Mouse (Mus musculus): ENCODE measurements around the gene Klhl20.
"Not testable (repeated sequence)": the region's sequence is repeated elsewhere in the genome, so short reads cannot be mapped to it uniquely, and the experiment has no call there.

Gene Klhl20

DNA sequence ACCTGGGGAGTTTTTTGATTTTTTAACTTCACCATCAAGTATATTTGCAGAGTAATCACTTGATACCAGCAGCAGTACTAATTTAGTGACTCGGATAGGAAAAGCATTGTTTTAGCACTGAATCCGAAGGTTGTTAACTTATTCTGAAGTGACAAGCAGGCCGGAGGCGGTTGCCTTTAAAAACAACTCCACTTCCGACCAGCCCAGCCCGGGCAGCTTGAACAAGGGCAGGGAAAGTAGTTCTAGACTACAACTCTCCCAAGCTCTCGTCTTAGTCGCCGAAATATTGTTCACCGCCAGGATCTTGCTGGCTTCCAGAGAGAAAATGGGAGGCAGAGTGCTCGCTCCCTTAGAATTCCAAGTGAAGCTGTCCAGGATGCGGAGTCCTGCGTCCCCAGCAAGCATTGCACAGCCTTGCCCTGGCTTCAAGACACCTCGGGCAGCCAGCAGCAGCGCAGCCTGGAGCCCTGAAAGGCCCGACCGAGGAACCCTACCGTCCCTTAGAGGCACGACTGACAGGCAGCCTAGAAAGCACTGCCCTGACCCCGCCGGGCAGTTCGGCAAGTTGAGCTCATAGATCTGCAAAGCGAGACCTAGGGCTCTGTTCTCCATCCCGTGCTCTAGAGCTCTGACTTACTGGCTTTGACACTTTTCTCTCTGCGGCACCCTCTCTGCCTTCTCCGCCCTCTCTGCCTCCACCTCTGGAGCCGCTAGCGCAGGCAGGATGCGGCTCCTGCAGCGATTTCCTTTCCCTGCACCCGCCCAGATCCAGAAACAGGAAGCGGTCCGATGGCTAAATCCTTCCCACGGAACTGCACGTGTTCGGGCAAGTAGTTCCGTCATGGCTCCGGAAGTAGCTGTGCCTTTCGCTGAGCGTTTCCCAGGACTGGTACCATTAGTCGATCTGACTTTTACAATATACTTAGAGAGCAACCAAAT, at the start of gene Klhl20:
Gene Klhl20 (minus strand): TSS at position 786 of the 939 bp plus-strand sequence.
- peak; percentile 94 for DNase-seq (ENCODE audit: low read depth, low spot score)

DNA sequence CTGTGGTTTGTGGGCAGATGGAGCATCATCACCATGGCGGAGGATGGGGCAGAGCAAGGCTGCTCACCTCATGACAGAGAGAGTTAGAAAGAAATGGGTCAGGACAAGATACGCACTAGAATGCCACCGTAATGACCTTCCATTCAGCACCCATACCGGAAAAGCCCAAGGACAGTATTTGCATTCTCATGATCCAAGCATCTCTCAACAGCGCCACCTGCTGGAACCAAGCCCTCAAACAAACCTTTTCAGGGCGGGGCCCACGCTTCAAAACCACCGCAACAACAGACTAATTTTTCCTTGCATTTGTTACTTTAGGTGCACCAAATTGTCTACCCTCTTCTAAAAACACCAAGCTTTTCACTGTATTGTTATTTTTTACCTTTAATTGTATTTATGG, 49.4 kb upstream of the Klhl20 start:
- peak; percentile 71 for DNase-seq (ENCODE audit: low read depth, low spot score)

DNA sequence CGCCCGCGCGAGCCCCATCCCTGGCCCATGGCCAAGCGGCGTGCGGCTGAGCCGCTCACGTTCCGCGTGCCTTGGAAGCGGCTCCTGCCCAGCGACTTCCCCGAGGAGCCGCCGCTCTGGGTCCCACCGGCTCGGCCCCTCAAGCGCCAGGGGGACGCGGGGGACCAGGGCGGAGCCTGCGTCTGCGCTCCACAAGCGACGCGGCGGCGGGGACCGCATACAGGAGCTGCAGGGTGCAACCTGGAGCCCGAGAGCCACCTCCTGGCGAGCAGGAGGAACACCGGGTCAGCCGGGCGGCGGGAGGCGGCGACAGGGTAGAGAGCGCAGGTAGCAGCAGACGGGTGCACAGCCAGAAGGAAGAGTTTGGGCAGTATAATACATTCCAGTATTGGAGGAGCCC, 39.3 kb upstream of the Klhl20 start:
- DNase-seq (ENCODE audit: low read depth, low spot score), result peak; percentile 78

DNA sequence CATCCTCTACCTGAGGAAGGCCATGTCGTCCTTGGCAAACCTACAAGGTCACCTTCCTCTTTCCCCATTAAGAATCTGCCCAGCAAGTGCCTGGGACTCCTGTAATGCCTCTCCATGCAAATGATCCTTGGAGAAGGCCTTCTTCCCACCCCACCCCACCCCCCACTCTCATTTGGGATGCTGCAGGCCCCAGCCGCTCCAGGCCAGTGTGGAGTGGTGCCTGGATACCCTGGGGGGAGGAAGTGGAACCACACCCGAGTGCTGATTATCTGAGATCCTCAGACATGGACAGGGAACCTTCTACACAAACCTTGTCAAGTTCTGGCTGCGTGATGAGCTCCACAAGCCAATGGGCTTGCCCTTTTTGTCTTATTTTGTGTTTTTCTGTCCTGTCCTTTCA, 29.0 kb upstream of the Klhl20 start:
- no peak for DNase-seq (ENCODE audit: low read depth, low spot score)

DNA sequence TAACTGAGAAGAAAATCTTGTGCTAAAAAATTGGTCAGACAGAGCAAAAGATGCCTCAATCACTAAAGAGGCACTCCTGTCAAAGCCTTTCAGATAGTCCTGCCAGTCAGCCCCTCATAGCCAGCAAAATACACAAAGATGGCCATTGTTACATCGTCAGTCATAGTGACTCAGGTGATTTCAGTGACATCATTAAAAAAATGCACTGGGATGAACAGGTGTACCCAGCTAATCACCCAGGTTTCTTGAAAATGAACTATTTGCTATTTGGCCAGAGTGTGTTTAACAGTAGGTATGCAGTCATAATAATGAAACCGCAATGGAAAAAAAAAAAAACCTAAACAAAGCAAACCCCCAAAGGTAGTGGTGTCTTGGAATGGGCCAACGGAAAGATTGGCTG, 27.9 kb upstream of the Klhl20 start, which contains the start of gene Tex50:
Gene Tex50 (minus strand): TSS at position 101 of the 400 bp plus-strand sequence.
- no peak for DNase-seq (ENCODE audit: low read depth, low spot score)

DNA sequence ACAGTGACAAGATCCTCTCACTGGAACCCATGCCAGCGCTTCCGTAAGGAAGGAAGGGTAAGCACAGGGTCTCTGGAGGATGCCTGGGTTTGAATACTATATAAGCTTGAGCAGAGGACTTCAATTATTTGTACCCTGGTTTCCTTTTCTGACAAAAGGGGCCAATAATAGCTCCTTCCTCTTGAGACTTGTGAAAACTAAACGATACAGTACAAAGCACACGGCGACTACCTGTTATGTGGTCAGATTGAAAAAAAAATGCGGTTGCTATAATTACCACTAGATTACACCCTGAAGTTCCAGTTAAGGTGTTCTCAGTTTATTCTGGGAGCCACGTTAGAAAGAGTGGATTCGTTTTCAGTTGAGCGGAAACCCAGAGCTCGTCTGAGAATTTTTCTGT, 25.2 kb upstream of the Klhl20 start:
- peak; percentile 57 for DNase-seq (ENCODE audit: low read depth, low spot score)

DNA sequence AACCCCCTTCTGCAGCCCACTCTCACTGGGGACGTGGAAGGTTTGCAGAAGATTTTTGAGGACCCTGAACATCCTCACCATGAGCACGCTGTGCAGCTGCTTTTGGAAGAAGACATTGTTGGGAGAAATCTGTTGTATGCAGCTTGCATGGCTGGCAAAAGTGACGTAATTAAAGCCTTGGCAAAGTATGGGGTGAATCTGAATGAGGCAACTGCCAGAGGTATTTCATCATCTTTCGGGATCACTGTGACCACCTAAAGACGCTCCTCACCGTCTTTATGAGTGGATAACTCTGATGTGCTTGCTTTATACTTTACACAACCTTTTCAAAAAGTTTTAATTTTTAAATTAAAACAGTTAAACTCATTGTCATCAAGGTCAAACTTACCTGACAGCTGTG, 19.8 kb upstream of the Klhl20 start:
- no peak for DNase-seq (ENCODE audit: low read depth, low spot score)

DNA sequence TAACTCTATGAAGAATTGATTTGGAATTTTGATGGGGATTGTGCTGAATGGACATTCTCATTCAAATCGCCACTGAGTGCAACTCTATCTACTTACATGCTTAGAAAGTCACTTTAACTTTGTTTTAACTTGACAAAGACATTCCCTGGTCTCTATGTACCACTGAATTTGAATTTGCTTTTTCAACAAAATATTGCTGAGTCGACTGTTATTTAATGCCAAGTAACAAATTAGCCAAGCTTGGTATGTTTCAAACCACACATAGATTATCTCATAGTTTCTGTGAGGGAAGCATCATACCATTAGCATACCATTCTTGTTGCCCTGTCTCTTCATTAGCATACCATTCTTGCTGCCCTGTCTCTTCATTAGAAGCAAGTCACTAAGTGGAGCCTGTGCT, 16.6 kb upstream of the Klhl20 start:
- DNase-seq (ENCODE audit: low read depth, low spot score), result no peak

DNA sequence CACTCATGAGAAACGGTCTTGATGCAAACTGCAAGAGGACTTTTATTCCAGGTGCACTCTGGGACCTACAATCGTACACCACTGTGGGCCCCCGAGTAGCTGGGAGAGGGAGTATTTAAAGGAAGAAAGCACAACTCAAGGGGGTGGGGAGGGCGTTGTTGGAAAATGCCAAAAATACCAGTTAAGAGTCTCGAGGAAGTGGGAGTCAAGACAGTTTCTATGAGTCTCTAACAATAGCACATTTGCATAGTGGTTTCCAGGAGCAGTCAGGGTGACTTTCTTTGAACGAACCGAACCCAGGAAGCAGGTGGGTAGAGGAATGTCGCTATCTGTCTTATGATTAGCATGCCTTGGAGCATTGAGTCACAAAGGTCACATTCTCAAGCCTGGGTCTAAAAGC, 14.3 kb upstream of the Klhl20 start:
- not testable (repeated sequence) for DNase-seq (ENCODE audit: low read depth, low spot score)

DNA sequence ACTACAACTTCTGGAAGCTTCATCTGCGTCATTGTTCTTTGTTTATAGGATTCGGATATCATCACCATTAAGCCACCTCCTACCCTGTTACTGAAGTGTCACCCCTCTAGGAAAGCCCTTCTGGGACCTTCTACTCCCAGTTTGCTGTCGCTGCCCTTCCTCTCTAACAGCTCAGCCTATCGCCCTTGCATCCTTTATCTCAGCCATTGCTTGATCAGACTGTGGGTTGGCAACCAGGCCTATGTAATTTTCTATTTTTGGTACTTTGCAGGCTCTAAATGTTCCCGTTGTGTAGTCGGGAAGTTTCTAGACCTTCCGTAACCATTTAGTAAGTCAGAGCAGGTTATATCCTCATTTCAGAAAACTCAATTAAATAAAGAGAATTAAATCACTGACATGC, 11.9 kb upstream of the Klhl20 start:
- DNase-seq (ENCODE audit: low read depth, low spot score), result no peak

DNA sequence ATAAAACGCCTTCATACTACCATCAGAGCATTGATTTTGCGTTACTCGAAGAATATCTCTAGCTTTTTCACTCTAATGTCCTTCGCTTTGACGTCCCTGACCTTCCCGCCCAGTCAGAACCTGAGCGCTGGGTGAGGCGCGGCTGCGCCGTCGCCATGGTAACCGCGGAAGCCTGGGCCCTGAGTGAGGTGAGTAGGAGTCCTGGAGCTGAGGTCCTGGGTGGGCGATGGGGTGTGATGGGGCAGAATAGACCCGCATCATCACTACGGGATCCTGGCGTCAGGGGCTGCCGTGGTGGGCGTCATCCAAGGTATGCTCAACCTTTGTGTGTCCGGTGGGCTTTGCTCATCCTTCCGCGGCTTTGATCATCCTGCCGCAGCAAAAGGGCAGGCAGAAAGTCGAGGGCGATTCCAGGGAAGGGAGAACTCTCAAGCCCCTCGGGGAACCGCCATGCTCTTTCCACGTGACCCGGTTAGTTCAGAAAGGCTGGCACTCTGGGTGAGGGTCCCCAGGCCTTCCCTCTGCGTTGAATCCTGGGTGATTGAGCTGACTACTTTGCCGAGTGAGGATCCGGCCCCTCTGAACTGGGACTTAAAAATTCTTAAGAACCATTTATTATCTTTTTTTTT, 11.3 kb upstream of the Klhl20 start, which contains the start of gene Ankrd45:
Gene Ankrd45 (plus strand): TSS at position 161 of the 629 bp plus-strand sequence.
- DNase-seq (ENCODE audit: low read depth, low spot score), result peak; percentile 32

DNA sequence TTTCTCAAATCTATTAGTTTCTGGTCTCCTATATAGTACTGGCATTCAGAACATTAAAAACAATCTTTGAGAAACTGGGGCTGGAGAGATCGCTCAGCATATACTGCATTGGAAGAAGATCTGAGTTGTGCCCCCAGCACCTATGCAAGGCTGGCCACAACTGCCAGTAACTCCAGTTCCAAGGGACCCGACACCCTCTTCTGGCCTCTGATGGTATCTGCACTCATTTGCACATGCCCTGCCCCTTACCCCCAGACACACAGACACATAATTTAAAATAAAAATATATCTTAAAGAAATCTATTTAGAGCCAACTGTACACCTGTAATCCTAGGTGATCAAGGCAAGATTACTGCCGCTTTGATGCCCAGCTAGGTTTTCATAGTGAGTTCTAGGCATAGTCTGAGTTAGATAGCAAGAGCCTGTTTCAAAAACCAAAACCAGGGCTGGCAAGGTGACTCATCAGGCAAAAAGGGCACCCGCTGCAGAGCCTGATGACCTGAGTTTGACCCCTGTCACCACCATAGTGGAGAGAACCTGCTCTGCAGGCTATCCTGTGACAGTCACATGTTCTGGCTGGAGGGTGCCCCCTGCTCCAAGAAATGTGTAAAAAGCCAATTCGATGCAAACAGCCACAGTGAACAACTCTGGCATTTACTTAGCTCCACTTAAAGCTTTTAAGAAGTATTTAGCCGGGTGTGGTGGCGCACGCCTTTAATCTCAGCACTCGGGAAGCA, 8.9 kb upstream of the Klhl20 start:
- DNase-seq (ENCODE audit: low read depth, low spot score), result no peak

DNA sequence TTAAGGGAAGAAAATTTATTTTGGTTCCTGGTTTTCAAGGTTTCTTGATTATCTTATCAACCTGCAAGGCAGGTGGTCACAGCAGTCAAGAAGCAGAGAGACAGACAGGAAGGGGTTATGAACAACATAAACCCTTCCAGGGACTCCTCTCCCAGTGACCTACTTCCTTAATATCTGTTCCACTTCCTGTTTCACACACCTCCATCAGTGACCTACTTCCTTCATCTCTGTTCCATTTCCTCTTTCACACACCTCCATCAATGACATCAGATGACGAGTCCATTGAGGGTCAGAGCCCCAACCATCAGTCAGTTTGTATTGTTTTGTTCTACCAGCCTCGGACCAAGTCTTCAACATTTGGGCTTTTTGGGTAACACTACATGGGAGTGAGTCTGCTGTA, 8.2 kb upstream of the Klhl20 start:
- DNase-seq (ENCODE audit: low read depth, low spot score), result no peak

DNA sequence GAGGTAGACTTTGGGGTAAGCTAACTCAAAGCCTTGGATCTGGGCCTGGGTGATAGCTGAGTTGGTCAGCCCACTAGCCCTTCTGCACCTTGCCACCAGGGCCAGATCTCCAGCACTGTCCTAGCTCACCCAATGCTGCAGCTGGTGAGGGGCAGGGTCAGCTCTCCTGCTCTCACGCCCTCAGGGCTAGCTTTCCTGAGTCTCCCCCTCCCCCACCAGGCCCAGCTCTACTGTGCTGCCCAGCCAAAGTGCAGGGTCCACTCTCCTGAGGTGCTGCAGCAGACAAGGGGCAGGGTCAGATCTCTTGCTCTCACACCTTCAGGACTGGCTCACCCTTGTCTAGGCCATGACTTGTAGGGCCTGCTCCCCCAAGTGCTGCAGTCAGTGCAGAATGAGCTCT, 4.8 kb downstream of the Klhl20 start:
- DNase-seq (ENCODE audit: low read depth, low spot score), result no peak

DNA sequence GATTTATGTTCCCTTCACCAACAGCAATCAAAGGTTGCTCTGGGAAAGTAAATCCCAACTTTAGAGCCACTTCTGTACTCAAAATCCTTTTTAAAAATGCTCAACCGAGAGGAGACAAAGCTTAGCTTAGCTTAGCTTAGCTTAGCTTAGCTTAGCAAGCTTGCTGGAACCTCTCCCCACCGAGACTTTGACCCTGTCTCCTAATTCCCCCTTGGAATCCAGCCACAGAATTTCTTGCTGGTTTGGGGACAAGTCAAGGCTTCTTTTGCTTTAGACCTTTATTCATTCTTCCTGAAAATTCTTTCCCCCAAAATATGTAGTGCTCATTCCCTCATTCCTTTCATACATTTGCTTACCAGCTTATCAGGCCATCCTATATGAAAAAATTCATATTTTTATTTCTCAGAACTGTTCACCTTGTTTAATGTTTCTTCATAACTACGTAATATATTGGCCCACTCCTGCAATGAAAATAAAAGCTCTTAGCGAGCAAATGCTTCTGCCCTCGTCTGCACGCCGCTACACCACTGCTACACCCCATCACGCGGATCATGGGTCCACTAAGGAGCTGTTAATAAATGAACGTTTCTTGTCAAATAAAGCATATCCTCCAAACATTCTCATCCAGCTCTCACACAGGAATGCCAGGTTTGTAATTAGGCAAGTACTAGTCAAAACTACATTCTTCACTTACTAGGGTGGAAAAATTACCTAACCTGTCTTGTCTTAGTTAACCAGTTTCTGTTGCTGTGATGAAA, 8.5 kb downstream of the Klhl20 start:
- no peak for DNase-seq (ENCODE audit: low read depth, low spot score)

DNA sequence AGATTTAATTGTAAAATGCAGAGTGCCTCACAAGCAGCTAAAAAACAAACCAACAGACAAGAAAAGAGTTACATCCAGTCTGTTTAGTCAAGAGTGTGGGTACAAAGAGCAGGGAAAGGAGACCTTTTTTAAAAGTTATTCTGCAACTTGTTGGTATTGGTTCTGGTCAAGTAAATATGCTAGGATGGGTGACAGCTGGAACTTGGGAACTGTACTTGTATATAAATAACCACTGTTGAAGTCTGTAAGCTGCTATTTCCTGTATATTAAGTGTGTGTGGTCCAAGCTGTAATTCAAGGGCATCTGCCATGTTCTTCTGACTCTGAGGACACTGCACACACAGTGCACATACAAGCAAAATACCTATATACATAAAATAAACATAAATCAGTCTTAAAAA, 16.7 kb downstream of the Klhl20 start:
- no peak for DNase-seq (ENCODE audit: low read depth, low spot score)

DNA sequence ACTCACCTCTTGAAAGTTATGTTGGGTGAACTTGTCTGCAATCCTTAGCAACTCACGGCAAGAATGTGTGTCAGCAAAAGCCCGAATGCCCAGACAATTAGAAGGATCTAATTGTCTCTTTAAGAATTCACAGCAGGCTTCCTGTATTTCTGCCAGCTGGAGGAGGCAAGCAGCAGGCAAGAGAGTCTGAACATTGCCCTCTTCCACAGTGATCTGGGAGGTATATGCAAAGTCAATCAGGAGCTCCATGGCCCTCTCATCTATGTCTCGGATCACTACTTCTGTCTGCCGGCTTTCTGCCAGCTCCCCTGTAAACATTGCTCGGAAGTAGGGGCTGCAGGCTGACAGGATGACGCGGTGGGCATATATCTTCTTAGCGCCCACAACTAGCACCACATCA, 22.1 kb downstream of the Klhl20 start:
- no peak for DNase-seq (ENCODE audit: low read depth, low spot score)

DNA sequence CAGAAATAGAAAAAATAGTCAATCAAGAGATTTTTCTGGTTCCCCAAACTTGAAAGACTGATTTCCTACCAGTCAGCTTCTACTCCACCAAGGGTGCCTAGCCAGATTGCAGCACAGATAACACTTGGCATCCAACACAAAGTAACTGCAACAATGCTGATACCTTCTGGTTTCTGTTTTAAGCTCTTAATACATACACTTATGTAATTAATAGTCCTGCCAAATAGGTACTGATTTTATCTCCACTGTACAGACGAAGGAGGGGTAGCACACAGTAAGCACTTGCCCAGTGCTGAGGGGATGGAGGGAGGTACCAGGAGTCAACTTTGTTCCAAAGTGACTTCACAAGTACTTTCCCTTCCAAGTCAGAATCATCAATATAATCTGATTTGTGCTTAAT, 27.5 kb downstream of the Klhl20 start:
- no peak for DNase-seq (ENCODE audit: low read depth, low spot score)

DNA sequence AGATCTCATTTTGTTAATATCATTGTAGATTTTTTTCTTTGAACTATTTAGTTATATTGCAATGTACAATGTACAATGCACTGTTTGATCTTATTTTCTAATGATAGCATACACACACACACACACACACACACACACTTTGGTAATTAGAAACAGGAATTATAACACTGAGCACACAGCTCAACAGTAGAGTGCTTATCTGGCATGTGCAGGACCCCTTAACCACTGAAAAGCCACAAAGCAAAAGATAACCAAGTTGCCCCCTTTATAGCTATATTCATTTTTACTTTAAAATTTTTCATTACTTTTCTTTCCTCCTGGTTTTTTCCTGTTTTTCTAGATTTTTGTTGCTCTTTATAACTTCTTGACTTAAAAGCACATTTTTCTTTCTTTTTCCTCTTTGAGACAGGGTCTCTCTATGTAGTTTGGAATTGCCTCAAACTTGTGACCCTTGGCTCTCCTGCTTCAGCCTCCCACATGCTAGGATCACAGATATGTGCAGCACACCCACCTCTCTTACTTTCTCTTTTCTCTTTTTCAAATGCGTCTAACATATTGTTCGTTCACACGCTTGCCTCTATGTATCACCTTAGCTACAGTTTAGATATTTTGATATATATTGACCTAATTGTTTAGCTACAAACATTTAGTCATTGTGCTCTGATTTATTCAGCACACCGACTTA, 31.4 kb downstream of the Klhl20 start:
- no peak for DNase-seq (ENCODE audit: low read depth, low spot score)

DNA sequence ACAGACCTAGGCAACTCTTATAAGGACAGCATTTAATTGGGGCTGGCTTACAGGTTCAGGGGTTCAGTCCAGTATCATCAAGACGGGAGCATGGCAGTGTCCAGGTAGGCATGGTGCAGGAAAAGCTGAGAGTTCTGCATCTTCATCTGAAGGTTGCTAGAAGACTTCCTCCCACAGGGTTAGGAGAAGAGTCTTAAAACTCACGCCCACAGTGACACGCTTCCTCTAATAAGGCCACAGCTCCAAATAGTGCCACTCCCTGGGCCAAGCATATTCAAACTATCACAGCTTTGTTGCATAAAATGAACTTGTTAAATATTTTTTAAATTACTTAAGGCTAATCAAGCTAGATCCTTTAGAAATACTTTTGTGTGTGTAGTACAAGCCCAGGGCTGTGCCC, 54.1 kb downstream of the Klhl20 start:
- no peak for DNase-seq (ENCODE audit: low read depth, low spot score)

DNA sequence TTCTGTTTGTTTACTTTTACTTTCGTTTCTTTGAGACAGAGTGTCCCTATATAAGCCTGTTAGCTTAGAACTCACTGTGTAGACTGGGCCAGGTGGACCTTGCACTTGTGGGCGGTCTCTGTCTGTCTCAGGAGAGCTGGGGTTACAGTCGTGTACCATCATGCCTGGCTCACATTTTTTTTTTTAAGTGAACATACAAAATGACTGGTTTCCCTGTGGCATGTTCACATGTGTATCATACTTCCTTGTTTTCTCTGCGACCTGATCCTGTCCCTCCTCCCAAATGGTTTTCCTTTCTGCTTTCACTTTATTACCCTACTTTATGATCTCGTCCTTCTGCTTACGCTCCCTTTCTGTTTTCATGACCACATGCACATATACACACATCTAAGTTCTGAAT, 55.1 kb downstream of the Klhl20 start:
- DNase-seq (ENCODE audit: low read depth, low spot score), result peak; percentile 30
